Mouse (Mus musculus) fibroblast of lung, adult 2 months (primary cell): Measurements from ENCODE around the gene Tmem170b.
"Not testable (repeated sequence)": the region's sequence is repeated elsewhere in the genome, so short reads cannot be mapped to it uniquely, and the experiment has no call there.

ENCODE experiments used
- DNase-seq: peaks from one replicate; pipeline ENCODE4 v3.0.0-alpha.2; 2011; ENCODE audit warnings: low read depth

The Tmem170b gene

DNA sequence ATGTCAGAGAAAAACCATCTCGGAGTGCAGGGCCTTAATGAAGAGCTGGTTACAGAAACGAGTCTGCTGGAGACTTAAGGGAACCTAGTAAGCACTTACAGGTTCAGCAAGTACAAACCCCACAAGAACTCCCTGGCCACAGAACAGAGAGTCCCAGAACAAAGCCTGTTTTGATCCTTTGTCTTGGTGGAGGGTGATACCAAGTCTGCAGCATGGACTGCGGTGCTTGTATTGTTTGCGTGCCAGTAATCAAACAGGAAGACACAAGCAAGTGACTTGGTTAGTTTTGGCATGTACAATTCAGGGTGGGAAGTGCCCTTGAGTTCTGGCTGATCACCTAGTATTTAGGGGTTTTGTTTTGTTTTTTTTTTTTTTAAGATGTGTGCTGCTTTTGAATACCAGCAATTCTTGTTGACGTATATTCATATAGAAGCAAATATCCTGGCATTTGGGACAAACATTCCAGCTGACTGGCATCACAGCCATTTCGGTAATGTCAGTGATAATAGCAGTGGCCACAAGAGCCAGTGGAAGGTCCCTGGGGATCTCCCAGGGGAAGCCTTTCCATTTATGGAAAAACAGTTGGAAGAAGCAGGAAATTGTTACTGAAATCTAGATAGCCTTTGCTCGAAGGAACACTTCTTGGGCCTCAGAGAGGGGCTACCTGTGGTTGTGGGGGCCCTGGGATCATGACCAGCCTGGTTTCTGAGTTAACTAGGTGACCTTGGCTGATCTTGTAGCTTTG lies 64.9 kb downstream of the Tmem170b start:
- no peak for DNase-seq

- no peak for DNase-seq
These were observed 65.5 kb downstream of the Tmem170b start for GRCm38 (mm10) chr13:41671136-41671705.

GRCm38 (mm10) chr13:41672904-41673303 lies 67.2 kb downstream of the Tmem170b start:
- not testable (repeated sequence) for DNase-seq

DNA sequence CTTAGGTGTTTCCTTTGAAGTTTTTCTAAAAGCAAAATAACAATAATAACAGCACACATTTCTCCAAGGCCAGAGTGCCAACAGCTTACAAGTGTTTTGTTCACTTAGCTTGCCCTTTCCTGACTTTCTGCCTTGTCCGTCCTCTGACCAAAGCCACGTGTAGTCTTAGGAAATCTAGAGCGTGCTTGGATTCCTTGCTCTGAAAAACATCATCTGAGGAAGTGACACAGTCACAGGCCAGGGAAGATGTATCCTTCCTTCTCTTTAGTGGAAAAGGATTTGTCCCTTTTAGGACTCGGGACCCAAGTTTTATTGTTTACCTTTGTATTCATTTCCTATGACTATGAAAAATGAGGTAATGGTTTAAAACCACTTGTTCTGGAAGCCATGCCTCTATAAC lies 67.8 kb downstream of the Tmem170b start:
- DNase-seq: no peak

- not testable (repeated sequence) for DNase-seq
These were observed 68.9 kb downstream of the Tmem170b start for GRCm38 (mm10) chr13:41674608-41675007.

DNA sequence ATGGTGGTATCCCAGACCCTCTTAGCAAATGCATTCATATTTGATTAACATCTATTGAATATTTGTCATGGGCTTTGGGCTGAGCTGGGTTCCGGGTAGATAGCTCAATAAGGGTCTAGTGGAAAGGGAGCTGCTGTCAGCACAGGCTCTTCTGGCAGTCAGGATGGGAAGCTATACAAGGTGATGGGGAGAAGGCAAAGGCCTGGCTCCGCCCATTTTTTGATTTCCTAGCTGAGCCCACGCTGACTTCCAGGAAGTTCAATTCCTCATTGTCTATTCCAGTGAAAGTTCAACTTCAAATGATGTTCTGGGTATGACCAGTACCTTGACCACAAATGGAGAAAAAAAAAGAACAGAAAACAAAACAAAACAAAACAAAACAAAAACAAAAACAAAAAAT lies 69.8 kb downstream of the Tmem170b start:
- DNase-seq: no peak

GRCm38 (mm10) chr13:41675966-41676835 lies 70.5 kb downstream of the Tmem170b start:
- no peak for DNase-seq

- no peak for DNase-seq
These were observed 71.1 kb downstream of the Tmem170b start for GRCm38 (mm10) chr13:41676836-41677186.

DNA sequence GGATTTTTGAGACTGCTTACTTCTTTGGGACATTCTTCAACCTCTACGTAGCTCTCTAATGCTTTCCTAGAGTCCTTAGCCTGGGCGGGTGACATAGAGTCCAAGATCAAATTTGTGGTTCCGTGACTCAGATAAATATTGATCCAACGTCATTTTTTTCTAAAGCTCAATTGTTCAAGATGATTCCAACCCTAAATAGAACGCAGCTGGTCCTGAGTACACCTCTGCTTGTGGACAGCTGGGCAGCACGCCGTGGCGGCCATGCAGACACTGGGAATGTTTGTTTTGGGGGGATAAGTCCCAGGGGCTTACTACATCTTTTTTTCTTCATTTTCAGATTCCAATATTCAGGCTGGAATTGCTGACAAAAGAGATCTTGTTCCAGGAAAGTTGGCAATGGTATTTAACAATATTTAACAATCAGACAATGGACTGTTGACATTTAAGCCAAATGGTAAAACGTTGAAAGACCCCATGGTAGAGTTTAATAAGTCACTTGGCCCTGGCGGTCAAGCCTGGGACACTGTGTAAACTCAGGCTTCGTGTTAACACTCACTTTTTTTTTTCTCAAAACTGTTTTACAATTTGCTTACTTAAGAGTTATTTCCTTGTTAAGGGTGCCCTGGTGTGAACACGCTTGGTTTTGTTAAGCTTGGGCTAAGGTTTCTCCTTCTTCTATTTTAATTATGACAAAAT lies 75.3 kb downstream of the Tmem170b start:
- peak; percentile 72 for DNase-seq

- no peak for DNase-seq
These were observed 76.8 kb downstream of the Tmem170b start for GRCm38 (mm10) chr13:41682341-41683119.

- DNase-seq: no peak
These were observed 77.8 kb downstream of the Tmem170b start for GRCm38 (mm10) chr13:41683356-41684012.

DNA sequence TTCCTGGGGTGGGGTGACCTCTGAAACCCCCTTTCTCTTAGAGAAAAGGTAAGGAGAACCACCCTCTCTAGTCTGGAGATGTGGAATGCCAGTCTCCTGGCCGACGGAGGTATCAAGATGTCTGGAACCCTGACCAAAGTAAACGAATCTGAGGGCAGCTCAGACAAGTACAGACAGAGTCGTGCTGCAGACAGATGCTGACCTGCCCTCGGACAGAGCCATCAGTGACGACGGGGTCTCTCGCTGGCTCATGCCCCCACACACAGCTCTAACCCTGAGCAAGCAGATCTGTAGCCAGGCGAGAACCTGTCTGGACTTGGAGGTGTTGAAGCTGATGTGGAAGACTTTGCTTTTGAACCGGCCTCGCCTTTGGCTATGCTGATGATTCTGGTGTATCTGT lies 79.8 kb downstream of the Tmem170b start:
- DNase-seq: no peak

DNA sequence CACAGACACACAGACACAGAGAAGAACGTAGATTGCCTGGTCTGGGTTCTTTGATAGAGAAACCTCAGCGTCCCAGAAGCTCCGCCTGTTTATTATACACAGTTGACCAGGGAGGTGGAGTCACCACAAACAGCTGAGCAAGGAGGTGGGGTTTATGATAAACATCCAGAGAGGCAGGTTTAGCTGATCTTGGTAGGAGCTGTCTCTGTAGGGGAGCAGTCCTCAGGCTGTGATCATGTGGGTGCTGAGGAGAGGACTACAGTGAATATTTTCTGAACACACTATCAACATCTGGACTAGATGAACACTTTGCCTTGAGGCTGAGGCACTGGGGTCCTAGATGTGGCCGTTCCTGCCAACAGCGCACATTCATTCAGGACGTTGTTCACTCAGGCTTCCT lies 83.3 kb downstream of the Tmem170b start:
- DNase-seq: no peak

- DNase-seq: no peak
These were observed 83.9 kb downstream of the Tmem170b start for GRCm38 (mm10) chr13:41689598-41690045.
